Mouse (Mus musculus): Measurements from ENCODE around the gene Mavs. TPM values are rescaled to one million over a fixed set of nuclear protein-coding genes. Genes with fewer than 3 reads are reported as not detected.

Mavs gene
- polyA plus RNA-seq, 1 experiment from 2014 or later: 14.1 TPM

- Histone ChIP-seq H3K9me3 (ENCODE audit: low read length) (no peaks in the 10 kb centered on the region), H3K4me2 (replicated peaks; ENCODE audit: low read depth, low read length) (no peak overlapping the region), H3K27ac (ENCODE audit: low read length) (no peak overlapping the region), H3K4me3 (ENCODE audit: low read depth, low read length) (no peak overlapping the region), H3K4me1 (ENCODE audit: insufficient read depth, low read depth, low read length) (no peaks in the 10 kb centered on the region), H3K36me3 (ENCODE audit: insufficient read depth, low read length) (peaks cover 7% of the 10 kb centered on the region; the same call in 1 of the 2 replicates), H3K9ac (replicated peaks; ENCODE audit: low read depth) (no peak overlapping the region), H3K27me3 (replicated peaks; ENCODE audit: insufficient read depth, low read length) (no peaks in the 10 kb centered on the region)
- TF ChIP-seq EP300 (IDR thresholded peaks at IDR 0.05) (no peak), CTCF (IDR thresholded peaks at IDR 0.05) (peak; percentile 40)
- ATAC-seq: no peak
- 71% methylated on average over 1 of the region's 1 CpGs for WGBS
- DNase-seq (ENCODE audit: low spot score): peak; percentile 18
Measured at GRCm38 (mm10) chr2:131286276-131286675, 52.4 kb downstream of the Mavs start.

DNA sequence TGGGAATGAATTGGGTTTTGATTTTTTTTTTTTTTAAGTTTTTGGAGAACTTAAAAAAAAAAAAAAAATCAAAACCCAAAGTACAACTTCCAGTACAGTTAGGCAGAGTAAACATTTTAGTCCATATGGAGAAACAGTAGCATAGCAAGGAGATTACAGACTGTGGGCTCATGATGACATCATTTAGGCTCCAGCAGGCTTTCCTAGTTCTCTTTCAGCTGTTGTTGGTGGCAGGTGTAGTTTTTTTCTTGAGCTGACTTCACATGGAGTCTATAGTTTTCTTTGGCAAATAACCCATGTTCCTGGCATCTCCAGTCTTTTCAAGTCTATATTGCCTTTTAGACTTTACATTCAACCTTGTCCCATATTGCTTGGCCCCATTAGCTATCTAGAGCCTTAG, 56.8 kb downstream of the Mavs start:
- Histone ChIP-seq H3K27ac (ENCODE audit: low read length) (no peak overlapping the region), H3K4me3 (ENCODE audit: low read depth, low read length) (no peak overlapping the region), H3K4me2 (replicated peaks; ENCODE audit: low read depth, low read length) (no peak overlapping the region), H3K9me3 (ENCODE audit: low read length) (no peaks in the 10 kb centered on the region), H3K4me1 (ENCODE audit: insufficient read depth, low read depth, low read length) (no peaks in the 10 kb centered on the region), H3K36me3 (ENCODE audit: insufficient read depth, low read length) (0 out of 2 replicates have a peak, but pooled peaks cover 10% of the 10 kb centered on the region), H3K27me3 (replicated peaks; ENCODE audit: insufficient read depth, low read length) (no peaks in the 10 kb centered on the region), H3K9ac (replicated peaks; ENCODE audit: low read depth) (no peak overlapping the region)
- no peak for TF ChIP-seq CTCF (IDR thresholded peaks at IDR 0.05)
- no peak for TF ChIP-seq EP300 (IDR thresholded peaks at IDR 0.05)
- DNase-seq (ENCODE audit: low spot score): no peak
- no peak for ATAC-seq

- WGBS: 93% methylated on average over 2 of the region's 2 CpGs
- Histone ChIP-seq H3K4me2 (replicated peaks; ENCODE audit: low read depth, low read length) (no peak overlapping the region), H3K4me1 (ENCODE audit: insufficient read depth, low read depth, low read length) (no peaks in the 10 kb centered on the region), H3K9me3 (ENCODE audit: low read length) (no peaks in the 10 kb centered on the region), H3K4me3 (ENCODE audit: low read depth, low read length) (no peak overlapping the region), H3K36me3 (ENCODE audit: insufficient read depth, low read length) (peaks cover 21% of the 10 kb centered on the region; the same call in 1 of the 2 replicates), H3K27ac (ENCODE audit: low read length) (no peak overlapping the region), H3K9ac (replicated peaks; ENCODE audit: low read depth) (no peak overlapping the region), H3K27me3 (replicated peaks; ENCODE audit: insufficient read depth, low read length) (no peaks in the 10 kb centered on the region)
- TF ChIP-seq CTCF (IDR thresholded peaks at IDR 0.05) (no peak), EP300 (IDR thresholded peaks at IDR 0.05) (no peak)
- no peak for DNase-seq (ENCODE audit: low spot score)
- no peak for ATAC-seq
Measured at GRCm38 (mm10) chr2:131296746-131297261, 62.9 kb downstream of the Mavs start.

Small RNA genes lying within 50 kb of the gene (microRNA-seq; reads per million reads assigned to microRNA genes)
- gene Mir103-2: 31.6 reads per million, percentile 36 among the genes with 10 or more reads in this experiment

Other genes starting within 250 kb of the Mavs start
- gene Gfra4, start 191.0 kb upstream of the Mavs start, polyA plus RNA-seq (2015; fragmentation: Nextera tagmentation; extraction: Ambion mirVana): 1.2 and 1.4 TPM in 2 replicates
- 3.2 and 3.5 TPM in 2 replicates for gene Adam33, start 170.2 kb upstream of the Mavs start, polyA plus RNA-seq (2015; fragmentation: Nextera tagmentation; extraction: Ambion mirVana)
- 1.1 TPM in 2 replicates for gene Siglec1, start 147.3 kb upstream of the Mavs start, polyA plus RNA-seq (2015; fragmentation: Nextera tagmentation; extraction: Ambion mirVana)
- 16.7 and 17.9 TPM in 2 replicates for gene Hspa12b, start 106.8 kb upstream of the Mavs start, polyA plus RNA-seq (2015; fragmentation: Nextera tagmentation; extraction: Ambion mirVana)
- not detected in 2 replicates for gene Gm11037, start 100.6 kb upstream of the Mavs start, polyA plus RNA-seq (2015; fragmentation: Nextera tagmentation; extraction: Ambion mirVana)
- gene 1700037H04Rik, start 74.0 kb upstream of the Mavs start, polyA plus RNA-seq (2015; fragmentation: Nextera tagmentation; extraction: Ambion mirVana): 28.3 and 32.8 TPM in 2 replicates
- gene Cenpb, start 54.0 kb upstream of the Mavs start, polyA plus RNA-seq (2015; fragmentation: Nextera tagmentation; extraction: Ambion mirVana): 13.2 and 14.9 TPM in 2 replicates
- 36.5 and 38.7 TPM in 2 replicates for gene Cdc25b, start 47.1 kb upstream of the Mavs start, polyA plus RNA-seq (2015; fragmentation: Nextera tagmentation; extraction: Ambion mirVana)
- gene Spef1, start 46.8 kb upstream of the Mavs start, polyA plus RNA-seq (2015; fragmentation: Nextera tagmentation; extraction: Ambion mirVana): 12.2 TPM in 2 replicates
- gene Ap5s1, start 27.0 kb upstream of the Mavs start, polyA plus RNA-seq (2015; fragmentation: Nextera tagmentation; extraction: Ambion mirVana): 27.9 and 28.0 TPM in 2 replicates
- 22.3 and 26.7 TPM in 2 replicates for gene Pank2, start 28.4 kb downstream of the Mavs start, polyA plus RNA-seq (2015; fragmentation: Nextera tagmentation; extraction: Ambion mirVana)
- gene Rnf24, start 118.8 kb downstream of the Mavs start, polyA plus RNA-seq (2015; fragmentation: Nextera tagmentation; extraction: Ambion mirVana): 1.3 and 1.6 TPM in 2 replicates

Measured in lung, postnatal 0 days (tissue).